Mouse (Mus musculus): Measurements from ENCODE around the gene Frs3. TPM values are rescaled to one million over a fixed set of nuclear protein-coding genes. Genes with fewer than 3 reads are reported as not detected.
A peak's percentile ranks its signal among the peaks of the same experiment; 100 is the strongest.

The Frs3 gene
- total RNA-seq, 1 experiment from 2014 or later = 1.4 TPM

DNA sequence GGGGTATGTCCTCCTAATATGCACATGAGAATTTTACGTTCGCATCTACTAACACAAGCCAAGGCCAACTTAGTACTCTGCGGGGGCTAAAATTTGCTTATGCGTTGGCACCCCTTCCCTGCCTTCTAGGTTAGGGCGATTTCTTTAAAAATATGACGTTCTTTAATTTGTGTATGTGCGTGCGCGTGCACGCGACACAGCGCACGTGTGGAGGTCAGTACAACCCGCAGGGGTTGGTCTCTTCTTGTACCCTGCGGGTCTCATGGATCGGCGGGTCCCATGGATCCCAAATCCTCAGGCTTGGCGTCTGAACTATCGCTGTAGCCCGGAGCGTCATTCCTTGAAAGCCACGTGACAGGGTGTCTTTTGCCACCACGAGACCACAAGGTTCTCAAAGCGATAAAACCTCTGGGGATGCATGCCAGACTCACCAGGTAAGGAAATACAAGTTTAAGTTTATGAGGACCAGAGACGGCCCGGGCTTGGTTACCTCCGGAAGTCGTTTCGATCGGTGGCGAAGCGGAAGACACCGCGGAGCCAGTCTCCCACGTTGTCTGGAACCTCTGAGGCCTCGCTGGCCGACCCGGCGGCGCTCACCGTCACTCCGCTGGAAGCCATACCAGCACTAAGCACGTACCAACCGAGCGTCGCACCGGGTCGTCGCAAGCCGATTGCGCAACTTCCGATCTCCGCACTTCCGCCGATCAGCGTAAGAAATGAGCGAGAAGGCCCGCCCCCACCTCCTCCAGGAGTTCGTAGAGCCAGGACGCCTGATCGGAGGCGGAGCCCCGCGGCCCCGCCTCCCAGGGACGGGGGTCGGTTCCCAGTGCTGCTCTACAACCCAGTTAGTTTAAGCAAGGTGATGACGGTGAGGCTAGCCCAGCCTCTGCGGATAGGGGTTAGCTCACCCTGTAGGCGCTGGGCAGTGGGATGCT is 1.2 kb upstream of the Frs3 start:
- peak; percentile 89 to 92 for ATAC-seq (replicated peaks in 1 of 2; ENCODE audit: insufficient read depth in 1 of 2, low FRiP score in 2 of 2, low TSS enrichment in 1 of 2, low read depth in 1 of 2, poor library complexity in 2 of 2, severe bottlenecking in 2 of 2)

DNA sequence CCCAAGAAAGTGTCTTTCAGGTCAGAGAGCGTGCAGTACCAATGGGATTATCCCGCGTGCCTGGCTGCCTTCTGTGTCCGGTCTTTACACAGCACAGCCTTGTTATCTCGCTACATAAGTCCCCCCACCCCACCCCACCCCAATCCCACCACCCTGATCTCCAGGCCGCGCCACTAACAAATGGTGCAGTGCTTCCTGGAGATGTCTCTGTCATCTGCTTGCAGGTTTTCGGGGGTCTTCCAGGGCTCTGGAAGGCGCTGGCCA is 554 bp upstream of the Frs3 start, which contains the start of gene Tomm6:
TSS of gene Tomm6 (minus strand) at position 43 of the 264 bp plus-strand sequence.
- ATAC-seq (replicated peaks in 1 of 2; ENCODE audit: insufficient read depth in 1 of 2, low FRiP score in 2 of 2, low TSS enrichment in 1 of 2, low read depth in 1 of 2, poor library complexity in 2 of 2, severe bottlenecking in 2 of 2) = no peak

GRCm38 (mm10) chr17:47689894-47690293 is 1.1 kb downstream of the Frs3 start:
- no peak for ATAC-seq (replicated peaks in 1 of 2; ENCODE audit: insufficient read depth in 1 of 2, low FRiP score in 2 of 2, low TSS enrichment in 1 of 2, low read depth in 1 of 2, poor library complexity in 2 of 2, severe bottlenecking in 2 of 2)

- ATAC-seq (replicated peaks in 1 of 2; ENCODE audit: insufficient read depth in 1 of 2, low FRiP score in 2 of 2, low TSS enrichment in 1 of 2, low read depth in 1 of 2, poor library complexity in 2 of 2, severe bottlenecking in 2 of 2) = no peak
Observed at GRCm38 (mm10) chr17:47691650-47692049, 2.8 kb downstream of the Frs3 start.

DNA sequence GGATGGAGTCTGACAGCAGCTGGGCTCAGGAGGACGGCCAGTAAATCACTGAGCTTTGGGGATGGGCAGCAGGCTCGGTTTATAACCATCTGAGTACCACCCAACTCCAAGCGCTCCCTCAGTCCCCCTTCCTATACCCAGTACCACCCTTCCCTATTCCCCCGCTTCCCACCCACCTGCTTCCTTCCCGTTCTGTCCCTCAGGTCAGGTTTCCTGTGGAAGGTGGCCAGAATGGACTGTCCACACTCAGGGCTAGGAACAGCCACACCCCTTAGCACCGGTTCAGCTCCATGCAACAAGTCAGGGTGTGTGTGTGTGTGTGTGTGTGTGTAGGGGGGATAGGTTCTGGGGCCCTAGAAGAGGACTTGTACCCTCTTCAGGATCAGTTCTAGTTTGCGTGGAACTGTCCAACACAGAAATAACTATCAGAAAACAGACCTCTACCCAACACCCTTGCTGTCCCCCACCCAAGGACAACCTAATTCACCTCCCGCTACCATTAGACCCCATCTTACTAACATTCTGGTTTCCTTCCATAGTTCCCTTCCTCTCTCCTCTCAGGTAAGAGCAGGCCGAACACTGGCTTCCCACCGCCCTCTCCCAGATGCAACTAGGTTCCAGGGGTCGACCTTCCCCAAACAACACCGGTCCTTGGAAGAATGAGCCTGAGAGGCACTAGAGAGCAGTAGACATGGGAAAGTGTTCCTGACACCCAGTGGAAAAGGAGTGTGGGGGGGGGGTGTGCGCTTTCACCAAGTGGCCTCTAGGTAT is 5.0 kb downstream of the Frs3 start:
- ATAC-seq (replicated peaks in 1 of 2; ENCODE audit: insufficient read depth in 1 of 2, low FRiP score in 2 of 2, low TSS enrichment in 1 of 2, low read depth in 1 of 2, poor library complexity in 2 of 2, severe bottlenecking in 2 of 2) = no peak

DNA sequence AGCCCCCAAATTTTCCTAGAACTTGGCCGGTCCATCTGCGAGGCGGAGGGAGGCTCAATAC is 5.4 kb downstream of the Frs3 start, which contains the start of gene Gm21981:
TSS of gene Gm21981 (minus strand) at position 14 of the 61 bp plus-strand sequence.
- ATAC-seq (replicated peaks in 1 of 2; ENCODE audit: insufficient read depth in 1 of 2, low FRiP score in 2 of 2, low TSS enrichment in 1 of 2, low read depth in 1 of 2, poor library complexity in 2 of 2, severe bottlenecking in 2 of 2) = no peak

DNA sequence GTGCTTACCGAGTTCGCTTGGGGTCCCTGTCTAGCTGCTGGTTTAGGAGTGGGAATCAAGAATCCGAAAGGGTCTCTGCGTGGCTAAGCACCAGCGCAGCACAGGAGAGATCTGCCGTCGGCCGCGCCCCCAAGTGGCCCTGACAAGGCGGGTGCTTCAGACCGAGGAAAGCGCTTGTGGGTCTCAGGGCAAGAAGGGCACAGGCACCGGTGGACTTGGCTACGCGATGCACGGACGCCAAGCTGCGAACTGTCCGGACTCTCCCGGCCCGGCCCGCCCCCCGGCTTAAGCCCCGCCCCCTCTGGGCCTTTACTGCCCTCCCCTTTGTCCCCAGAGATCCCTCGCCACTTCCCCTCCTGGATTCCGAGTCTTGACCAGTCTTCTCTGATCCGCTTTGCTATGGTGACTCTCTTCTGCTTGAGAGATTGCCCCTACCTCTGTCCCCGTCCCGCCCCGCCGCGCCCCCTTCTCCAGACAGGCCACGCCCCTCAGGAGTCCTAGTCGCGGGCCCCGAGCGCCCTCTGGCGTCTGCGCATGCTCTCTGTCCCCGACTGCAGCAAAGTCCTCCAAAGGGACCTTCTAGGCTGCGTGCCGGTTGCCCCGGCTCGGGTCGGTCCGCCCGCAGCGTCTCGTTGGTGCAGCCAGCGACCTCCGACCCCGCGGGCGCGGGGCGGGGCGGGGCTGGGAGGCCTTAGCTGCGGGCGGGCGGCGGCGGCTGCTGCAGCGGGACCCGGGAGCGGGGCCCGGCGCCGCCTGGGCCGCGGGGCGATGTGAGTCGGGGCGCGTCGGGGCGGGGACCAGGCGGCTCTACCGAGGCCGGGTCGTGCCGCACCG is 5.9 kb downstream of the Frs3 start, which contains the start of gene Prickle4:
TSS of gene Prickle4 (minus strand) at position 234 of the 834 bp plus-strand sequence.
- ATAC-seq (replicated peaks in 1 of 2; ENCODE audit: insufficient read depth in 1 of 2, low FRiP score in 2 of 2, low TSS enrichment in 1 of 2, low read depth in 1 of 2, poor library complexity in 2 of 2, severe bottlenecking in 2 of 2) = peak; percentile 82 to 91

- ATAC-seq (replicated peaks in 1 of 2; ENCODE audit: insufficient read depth in 1 of 2, low FRiP score in 2 of 2, low TSS enrichment in 1 of 2, low read depth in 1 of 2, poor library complexity in 2 of 2, severe bottlenecking in 2 of 2) = no peak
Observed at GRCm38 (mm10) chr17:47695337-47695710, 6.5 kb downstream of the Frs3 start.

- no peak for ATAC-seq (replicated peaks in 1 of 2; ENCODE audit: insufficient read depth in 1 of 2, low FRiP score in 2 of 2, low TSS enrichment in 1 of 2, low read depth in 1 of 2, poor library complexity in 2 of 2, severe bottlenecking in 2 of 2)
Observed at GRCm38 (mm10) chr17:47698156-47698555, 9.3 kb downstream of the Frs3 start.

DNA sequence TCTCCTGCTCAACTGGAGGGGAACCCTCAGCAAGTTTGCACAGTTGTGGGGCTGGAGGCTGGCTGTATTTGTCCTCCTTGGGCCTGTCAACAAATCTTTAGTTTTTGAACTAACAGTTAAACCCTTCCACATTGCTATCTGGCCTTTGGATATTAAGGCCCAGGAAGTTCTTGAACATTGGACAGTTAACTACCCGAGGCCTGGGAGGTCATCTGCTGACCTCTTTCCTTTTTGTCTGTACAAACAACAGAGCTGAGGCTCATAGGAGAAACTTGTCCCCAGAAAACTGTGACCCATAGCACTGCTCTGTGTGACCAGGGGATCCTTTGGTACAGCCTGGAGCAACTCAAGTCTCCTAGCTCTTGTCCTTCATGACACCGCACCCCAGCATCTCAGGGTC is 10.2 kb downstream of the Frs3 start:
- ATAC-seq (replicated peaks in 1 of 2; ENCODE audit: insufficient read depth in 1 of 2, low FRiP score in 2 of 2, low TSS enrichment in 1 of 2, low read depth in 1 of 2, poor library complexity in 2 of 2, severe bottlenecking in 2 of 2) = no peak

DNA sequence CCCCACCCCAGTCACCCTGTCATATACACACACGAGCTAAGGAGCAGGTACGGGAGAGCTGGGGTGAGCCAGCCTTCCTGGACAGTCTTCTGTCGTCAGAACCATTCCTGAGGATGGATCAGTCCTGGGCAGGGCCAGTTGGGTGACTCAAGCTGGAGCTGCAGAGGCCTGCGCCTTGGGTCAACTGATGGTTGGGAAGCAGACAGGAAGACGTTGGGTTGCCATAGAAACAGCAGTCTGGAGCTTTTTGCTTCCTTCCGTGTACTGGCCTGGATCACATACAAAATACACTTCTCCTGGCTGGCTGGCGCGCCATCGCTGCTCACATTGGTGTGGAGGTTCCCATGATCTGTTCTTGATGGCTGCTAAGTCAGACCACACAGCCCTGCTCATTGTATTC is 13.0 kb downstream of the Frs3 start:
- no peak for ATAC-seq (replicated peaks in 1 of 2; ENCODE audit: insufficient read depth in 1 of 2, low FRiP score in 2 of 2, low TSS enrichment in 1 of 2, low read depth in 1 of 2, poor library complexity in 2 of 2, severe bottlenecking in 2 of 2)

GRCm38 (mm10) chr17:47702548-47703345 is 13.9 kb downstream of the Frs3 start:
- no peak for ATAC-seq (replicated peaks in 1 of 2; ENCODE audit: insufficient read depth in 1 of 2, low FRiP score in 2 of 2, low TSS enrichment in 1 of 2, low read depth in 1 of 2, poor library complexity in 2 of 2, severe bottlenecking in 2 of 2)

DNA sequence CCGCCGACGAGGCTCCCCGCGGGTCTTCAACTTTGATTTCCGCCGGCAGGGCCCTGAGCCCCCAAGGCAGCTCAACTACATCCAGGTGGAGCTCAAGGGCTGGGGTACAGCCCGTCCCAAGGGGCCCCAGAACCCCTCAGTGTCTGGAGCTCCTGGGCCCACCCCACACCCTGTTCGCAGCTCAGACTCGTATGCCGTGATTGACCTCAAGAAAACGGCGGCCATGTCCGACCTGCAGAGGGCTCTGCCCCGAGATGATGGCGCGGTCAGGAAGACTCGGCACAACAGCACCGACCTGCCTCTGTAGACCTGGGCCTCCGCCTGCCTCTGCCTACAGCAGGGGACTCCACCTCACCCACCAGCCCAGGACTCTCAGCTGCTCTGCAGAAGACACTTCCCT is 14.7 kb downstream of the Frs3 start:
- ATAC-seq (replicated peaks in 1 of 2; ENCODE audit: insufficient read depth in 1 of 2, low FRiP score in 2 of 2, low TSS enrichment in 1 of 2, low read depth in 1 of 2, poor library complexity in 2 of 2, severe bottlenecking in 2 of 2) = no peak

DNA sequence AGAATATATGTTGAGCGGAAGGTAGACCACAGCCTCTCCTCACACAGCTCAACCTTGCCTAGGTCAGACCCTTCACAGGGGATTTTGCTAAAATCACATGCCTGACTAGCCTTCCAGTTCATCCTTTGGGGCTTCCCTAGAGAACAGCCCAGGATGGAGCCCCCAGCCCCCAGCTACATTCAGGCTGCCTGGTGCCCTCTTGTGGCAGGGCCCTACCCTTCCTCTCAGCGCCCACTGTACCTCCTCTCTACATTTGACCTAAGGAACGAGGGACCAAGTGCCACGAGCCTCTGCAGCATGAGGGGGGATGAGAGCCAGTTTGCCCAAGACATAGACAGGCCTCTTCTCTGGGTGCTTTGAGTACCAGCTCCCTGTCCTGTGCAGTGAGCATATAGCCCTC is 15.9 kb downstream of the Frs3 start:
- ATAC-seq (replicated peaks in 1 of 2; ENCODE audit: insufficient read depth in 1 of 2, low FRiP score in 2 of 2, low TSS enrichment in 1 of 2, low read depth in 1 of 2, poor library complexity in 2 of 2, severe bottlenecking in 2 of 2) = no peak

GRCm38 (mm10) chr17:47706196-47706595 is 17.4 kb downstream of the Frs3 start:
- ATAC-seq (replicated peaks in 1 of 2; ENCODE audit: insufficient read depth in 1 of 2, low FRiP score in 2 of 2, low TSS enrichment in 1 of 2, low read depth in 1 of 2, poor library complexity in 2 of 2, severe bottlenecking in 2 of 2) = no peak

- no peak for ATAC-seq (replicated peaks in 1 of 2; ENCODE audit: insufficient read depth in 1 of 2, low FRiP score in 2 of 2, low TSS enrichment in 1 of 2, low read depth in 1 of 2, poor library complexity in 2 of 2, severe bottlenecking in 2 of 2)
Observed at GRCm38 (mm10) chr17:47707961-47708360, 19.1 kb downstream of the Frs3 start.

DNA sequence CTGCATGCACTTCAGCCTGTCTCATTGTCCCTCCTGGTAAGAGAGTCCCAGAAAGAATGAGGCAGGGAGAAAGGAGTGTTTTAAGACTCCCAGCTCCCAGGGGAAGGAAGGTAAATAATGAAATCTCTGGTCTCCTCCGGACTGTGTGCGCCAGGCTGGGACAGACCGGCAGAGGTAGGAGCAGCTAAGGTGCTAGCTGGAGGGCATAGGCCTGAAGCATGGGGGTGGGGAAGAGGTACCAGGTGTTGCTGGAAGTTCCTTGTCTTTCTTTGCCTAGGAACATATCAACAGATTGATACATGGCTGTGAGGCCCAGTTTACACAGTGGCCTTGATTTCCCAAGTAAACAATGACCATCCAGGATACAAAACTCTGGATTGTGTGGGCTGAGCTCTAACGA is 20.1 kb downstream of the Frs3 start:
- ATAC-seq (replicated peaks in 1 of 2; ENCODE audit: insufficient read depth in 1 of 2, low FRiP score in 2 of 2, low TSS enrichment in 1 of 2, low read depth in 1 of 2, poor library complexity in 2 of 2, severe bottlenecking in 2 of 2) = no peak

Measured in hematopoietic stem cell, adult 5-6 weeks (primary cell).